Mouse (Mus musculus) cerebellum, adult 2 months (tissue): ENCODE results near the gene Selenok.

ENCODE experiments used
- CTCF ChIP-seq: fragments of 200-500 bp; IDR thresholded peaks from 2 replicates; pipeline ENCODE4 v1.5.1; 2011; ENCODE audit warnings: low read depth, mild to moderate bottlenecking, control low read depth, low read length, moderate library complexity, borderline replicate concordance; ENCODE audit not compliant: insufficient read depth
- POLR2A ChIP-seq: fragments of 200-500 bp; IDR thresholded peaks from 2 replicates; pipeline ENCODE4 v1.6.1; 2011; ENCODE audit warnings: low read length, control low read depth, borderline replicate concordance; ENCODE audit not compliant: insufficient read depth

DNA sequence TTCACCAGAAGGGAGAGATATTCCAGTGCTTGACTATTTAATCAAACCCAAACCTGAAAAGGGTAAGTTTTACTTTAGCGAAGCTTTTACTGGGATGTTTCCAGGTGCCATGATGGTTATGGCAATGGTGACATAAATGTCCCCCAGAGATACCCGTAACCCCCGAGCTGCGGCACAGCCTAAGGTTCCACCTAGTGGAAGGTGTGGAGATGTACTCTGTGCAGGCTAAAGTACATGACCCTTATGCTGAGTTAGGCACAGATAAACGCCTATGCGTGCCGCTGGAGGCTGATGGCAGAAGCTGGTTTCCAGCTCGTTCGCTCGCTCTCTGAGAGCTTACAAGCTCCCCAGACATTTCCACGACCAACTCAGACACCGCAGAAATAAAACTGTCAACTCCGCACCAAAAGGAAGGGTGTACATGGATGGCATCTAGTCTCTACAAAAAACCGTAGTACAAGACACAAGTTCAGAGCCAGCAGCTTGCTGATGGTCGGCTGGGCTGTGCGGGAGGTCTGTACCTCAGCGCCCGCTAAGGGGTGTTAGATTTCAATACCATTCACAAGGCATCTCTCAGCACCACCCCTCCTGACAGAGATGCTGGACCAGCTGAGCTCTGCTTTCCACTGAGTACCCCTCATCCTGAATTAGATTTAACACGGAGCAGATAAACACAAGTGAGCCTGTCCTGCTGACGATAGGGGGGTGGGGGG, 28.4 kb upstream of the Selenok start:
- no peak for TF ChIP-seq CTCF
- TF ChIP-seq POLR2A = no peak
